Mouse (Mus musculus) stomach, postnatal 0 days (tissue): ENCODE measurements around the gene Ssc5d. TPM values are rescaled to one million over a fixed set of nuclear protein-coding genes. Genes with fewer than 3 reads are reported as not detected.

Experiments used
- ATAC-seq: fragments of 200-750 bp; cut with Nextera tagmentation; 2 replicates; pipeline ENCODE4 v1.8.0; 2017; ENCODE audit not compliant: low FRiP score, low TSS enrichment
- DNase-seq: peaks from one replicate; pipeline ENCODE4 v3.0.0-alpha.2; 2016; ENCODE audit warnings: low spot score
- H3K27ac ChIP-seq: fragments of 300-500 bp; sonication (generic); replicated peaks from 2 replicates; pipeline ENCODE4 v1.5.1; 2014; ENCODE audit warnings: mild to moderate bottlenecking, control low read depth
- H3K27me3 ChIP-seq: fragments of 300-500 bp; sonication (generic); 2 replicates; pipeline ENCODE4 v1.6.1; 2014; ENCODE audit warnings: low read length; ENCODE audit not compliant: control insufficient read depth, insufficient read depth
- H3K36me3 ChIP-seq: fragments of 300-500 bp; sonication (generic); 2 replicates; pipeline ENCODE4 v1.6.1; 2014; ENCODE audit warnings: low read length, mixed read lengths; ENCODE audit not compliant: control insufficient read depth, insufficient read depth
- H3K4me1 ChIP-seq: fragments of 300-500 bp; sonication (generic); replicated peaks from 2 replicates; pipeline ENCODE4 v1.6.1; 2014; ENCODE audit warnings: antibody characterized with exemption; ENCODE audit not compliant: control insufficient read depth, insufficient read depth
- H3K4me2 ChIP-seq: fragments of 300-500 bp; sonication (generic); replicated peaks from 2 replicates; pipeline ENCODE4 v1.6.1; 2014; ENCODE audit warnings: low read depth, mild to moderate bottlenecking, control low read depth, moderate library complexity
- H3K4me3 ChIP-seq: fragments of 300-500 bp; sonication (generic); 2 replicates; pipeline ENCODE4 v1.5.1; 2014; ENCODE audit warnings: low read depth, low read length, control low read depth
- H3K9ac ChIP-seq: fragments of 300-500 bp; sonication (generic); 2 replicates; pipeline ENCODE4 v1.6.1; 2014; ENCODE audit warnings: mild to moderate bottlenecking, low read length, control low read depth, mixed read lengths
- H3K9me3 ChIP-seq: fragments of 300-500 bp; sonication (generic); 2 replicates; pipeline ENCODE4 v1.6.1; 2016; ENCODE audit warnings: low read length; ENCODE audit not compliant: control insufficient read depth
- CTCF ChIP-seq: IDR thresholded peaks from 2 replicates; pipeline ENCODE4 v1.5.1; 2016; ENCODE audit warnings: antibody characterized with exemption, low read depth, mild to moderate bottlenecking, moderate library complexity
- EP300 ChIP-seq: optimal IDR thresholded peaks from 2 replicates; pipeline ENCODE3; 2016; ENCODE audit warnings: antibody characterized with exemption
- WGBS: fragments of 180-500 bp; shearing (Covaris S2); extraction: QIAGEN DNeasy Blood & Tissue Kit; methylation state at CpG from one replicate; pipeline ENCODE4 v1.1.7; 2014; 5-methylcytosine and 5-hydroxymethylcytosine counted together
- polyA plus RNA-seq: library from polyadenylated mRNA; unstranded; fragments of >200 nt; fragmentation: Nextera tagmentation; extraction: Ambion mirVana; gene quantifications from 2 replicates; pipeline ENCODE4 v1.2.1, GENCODE M21; 2015

Gene Ssc5d
- polyA plus RNA-seq, 1 experiment from 2014 or later, result 1.3 TPM

GRCm38 (mm10) chr7:4943223-4943815 lies 17.7 kb downstream of the Ssc5d start:
- Histone ChIP-seq H3K4me1 (no peaks in the 10 kb centered on the region), H3K27ac (no peak overlapping the region), H3K4me3 (peak overlapping the region; percentile 25; the same call in 1 of the 2 replicates), H3K36me3 (no peaks in the 10 kb centered on the region), H3K9me3 (no peaks in the 10 kb centered on the region), H3K4me2 (peak overlapping the region; percentile 54), H3K27me3 (no peaks in the 10 kb centered on the region), H3K9ac (0 out of 2 replicates have a peak overlapping the region, but pooled peaks have one; percentile 23)
- peak; percentile 90 for ATAC-seq
- peak; percentile 94 for DNase-seq
- 12% methylated on average over 15 of the region's 15 CpGs for WGBS
- peak; percentile 100 for TF ChIP-seq CTCF
- TF ChIP-seq EP300, result no peak

- no peak for TF ChIP-seq CTCF
- TF ChIP-seq EP300, result no peak
- H3K9me3 ChIP-seq, result no peaks in the 10 kb centered on the region
- H3K4me1 ChIP-seq, result no peaks in the 10 kb centered on the region
- no peaks in the 10 kb centered on the region for H3K36me3 ChIP-seq
- H3K9ac ChIP-seq, result no peak overlapping the region
- H3K4me2 ChIP-seq, result no peak overlapping the region
- no peak overlapping the region for H3K4me3 ChIP-seq
- DNase-seq (no peak), ATAC-seq (no peak)
- 15% methylated on average over 2 of the region's 2 CpGs for WGBS
- no peaks in the 10 kb centered on the region for H3K27me3 ChIP-seq
- no peak overlapping the region for H3K27ac ChIP-seq
These were observed 22.3 kb downstream of the Ssc5d start for GRCm38 (mm10) chr7:4947855-4948254.

GRCm38 (mm10) chr7:4948386-4948785 lies 22.8 kb downstream of the Ssc5d start:
- no peaks in the 10 kb centered on the region for H3K9me3 ChIP-seq
- WGBS, result 38% methylated on average over 6 of the region's 6 CpGs
- no peaks in the 10 kb centered on the region for H3K36me3 ChIP-seq
- DNase-seq (no peak), ATAC-seq (no peak)
- TF ChIP-seq EP300 (no peak), CTCF (no peak)
- no peak overlapping the region for H3K27ac ChIP-seq
- H3K4me2 ChIP-seq, result no peak overlapping the region
- no peak overlapping the region for H3K9ac ChIP-seq
- H3K4me1 ChIP-seq, result no peaks in the 10 kb centered on the region
- no peak overlapping the region for H3K4me3 ChIP-seq
- no peaks in the 10 kb centered on the region for H3K27me3 ChIP-seq

- Histone ChIP-seq H3K4me3 (no peak overlapping the region), H3K4me2 (no peak overlapping the region), H3K4me1 (no peaks in the 10 kb centered on the region), H3K27ac (no peak overlapping the region), H3K9ac (no peak overlapping the region), H3K36me3 (no peaks in the 10 kb centered on the region), H3K9me3 (no peaks in the 10 kb centered on the region), H3K27me3 (no peaks in the 10 kb centered on the region)
- TF ChIP-seq EP300, result no peak
- TF ChIP-seq CTCF, result no peak
- peak; percentile 50; the same call in 1 of the 2 replicates for ATAC-seq
- DNase-seq, result no peak
- 75% methylated on average over 19 of the region's 19 CpGs for WGBS
These were observed 25.2 kb downstream of the Ssc5d start for GRCm38 (mm10) chr7:4950561-4951342.

- Histone ChIP-seq H3K9ac (no peak overlapping the region), H3K4me2 (no peak overlapping the region), H3K27me3 (no peaks in the 10 kb centered on the region), H3K27ac (no peak overlapping the region), H3K9me3 (no peaks in the 10 kb centered on the region), H3K4me3 (no peak overlapping the region), H3K4me1 (no peaks in the 10 kb centered on the region), H3K36me3 (no peaks in the 10 kb centered on the region)
- 22% methylated on average over 10 of the region's 10 CpGs for WGBS
- DNase-seq, result no peak
- no peak for ATAC-seq
- TF ChIP-seq CTCF, result no peak
- TF ChIP-seq EP300, result no peak
These were observed 28.3 kb downstream of the Ssc5d start for GRCm38 (mm10) chr7:4953815-4954445.
